Mouse (Mus musculus): ENCODE measurements around the gene Dhh. TPM values are rescaled to one million over a fixed set of nuclear protein-coding genes. Genes with fewer than 3 reads are reported as not detected.

Gene Dhh
- polyA plus RNA-seq, 1 experiment from 2014 or later = 0.67 TPM

DNA sequence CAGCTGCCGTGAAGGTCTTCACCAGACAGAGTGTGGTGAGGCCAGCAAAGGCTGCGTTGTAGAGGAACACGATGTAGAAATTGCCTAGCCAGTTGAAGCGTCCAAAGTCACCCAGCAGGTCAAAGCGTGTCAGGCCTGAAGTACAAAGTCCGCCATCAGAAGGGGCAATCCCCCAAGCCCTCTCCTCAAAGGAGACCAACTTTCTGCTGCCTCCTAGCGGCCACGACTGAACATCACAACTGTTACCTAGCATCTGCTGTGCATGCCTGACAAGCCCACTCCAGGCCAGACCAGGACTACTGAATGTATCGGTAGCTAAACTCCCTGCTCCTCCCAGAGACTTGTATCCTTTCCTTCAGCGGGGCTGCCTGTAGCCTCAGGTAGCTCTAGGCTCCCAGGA lies 6.4 kb upstream of the Dhh start:
- Histone ChIP-seq H3K9ac (no peak overlapping the region), H3K36me3 (peaks cover 55% of the 10 kb centered on the region), H3K4me1 (no peaks in the 10 kb centered on the region), H3K9me3 (no peaks in the 10 kb centered on the region), H3K4me2 (replicated peaks) (no peak overlapping the region), H3K4me3 (no peak overlapping the region), H3K27ac (no peak overlapping the region), H3K27me3 (peaks cover 10% of the 10 kb centered on the region)
- ATAC-seq (ENCODE audit: insufficient number of reproducible peaks, insufficient read depth, low FRiP score, low TSS enrichment) = no peak
- WGBS = 31% methylated on average over 10 of the region's 10 CpGs

GRCm38 (mm10) chr15:98902600-98902999 lies 4.3 kb upstream of the Dhh start:
- H3K4me2 ChIP-seq (replicated peaks) = no peak overlapping the region
- no peak for ATAC-seq (ENCODE audit: insufficient number of reproducible peaks, insufficient read depth, low FRiP score, low TSS enrichment)
- WGBS = 93% methylated on average over 2 of the region's 2 CpGs
- peaks cover 34% of the 10 kb centered on the region for H3K36me3 ChIP-seq
- no peak overlapping the region for H3K4me3 ChIP-seq
- H3K9me3 ChIP-seq = no peaks in the 10 kb centered on the region
- H3K9ac ChIP-seq = no peak overlapping the region
- peaks cover 10% of the 10 kb centered on the region for H3K4me1 ChIP-seq
- H3K27me3 ChIP-seq = peaks cover 29% of the 10 kb centered on the region
- H3K27ac ChIP-seq = no peak overlapping the region

GRCm38 (mm10) chr15:98901530-98901929 lies 3.2 kb upstream of the Dhh start:
- Histone ChIP-seq H3K9ac (no peak overlapping the region), H3K4me2 (replicated peaks) (no peak overlapping the region), H3K27me3 (peaks cover 40% of the 10 kb centered on the region), H3K4me1 (peaks cover 12% of the 10 kb centered on the region), H3K36me3 (peaks cover 24% of the 10 kb centered on the region), H3K9me3 (no peaks in the 10 kb centered on the region), H3K27ac (no peak overlapping the region), H3K4me3 (no peak overlapping the region)
- WGBS = 55% methylated on average over 1 of the region's 1 CpGs
- no peak for ATAC-seq (ENCODE audit: insufficient number of reproducible peaks, insufficient read depth, low FRiP score, low TSS enrichment)

DNA sequence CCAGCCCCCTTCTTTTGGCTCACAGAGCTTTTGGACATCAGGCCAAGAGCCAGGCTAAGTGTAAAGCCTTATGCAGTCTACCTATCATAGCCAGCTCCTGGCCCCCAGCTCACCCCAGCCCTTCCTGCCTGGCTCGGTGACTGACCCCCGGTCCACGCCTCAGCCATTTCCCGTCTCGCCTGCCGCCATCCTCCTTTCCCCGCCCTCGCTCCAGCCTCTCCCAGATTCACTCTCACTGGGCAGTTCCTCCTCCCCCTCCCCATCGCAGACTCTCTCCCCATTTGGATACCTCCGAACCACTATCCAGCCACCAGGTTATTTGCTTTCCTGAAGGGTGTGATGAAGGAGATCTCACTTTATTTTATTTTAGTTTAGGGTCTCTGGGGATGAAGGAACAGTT lies 845 bp downstream of the Dhh start:
- 1% methylated on average over 10 of the region's 10 CpGs for WGBS
- Histone ChIP-seq H3K27ac (no peak overlapping the region), H3K27me3 (peaks cover 81% of the 10 kb centered on the region), H3K36me3 (no peaks in the 10 kb centered on the region), H3K4me1 (peaks cover 33% of the 10 kb centered on the region), H3K9ac (no peak overlapping the region), H3K4me3 (no peak overlapping the region), H3K9me3 (no peaks in the 10 kb centered on the region), H3K4me2 (replicated peaks) (peak overlapping the region; percentile 42)
- ATAC-seq (ENCODE audit: insufficient number of reproducible peaks, insufficient read depth, low FRiP score, low TSS enrichment) = no peak

DNA sequence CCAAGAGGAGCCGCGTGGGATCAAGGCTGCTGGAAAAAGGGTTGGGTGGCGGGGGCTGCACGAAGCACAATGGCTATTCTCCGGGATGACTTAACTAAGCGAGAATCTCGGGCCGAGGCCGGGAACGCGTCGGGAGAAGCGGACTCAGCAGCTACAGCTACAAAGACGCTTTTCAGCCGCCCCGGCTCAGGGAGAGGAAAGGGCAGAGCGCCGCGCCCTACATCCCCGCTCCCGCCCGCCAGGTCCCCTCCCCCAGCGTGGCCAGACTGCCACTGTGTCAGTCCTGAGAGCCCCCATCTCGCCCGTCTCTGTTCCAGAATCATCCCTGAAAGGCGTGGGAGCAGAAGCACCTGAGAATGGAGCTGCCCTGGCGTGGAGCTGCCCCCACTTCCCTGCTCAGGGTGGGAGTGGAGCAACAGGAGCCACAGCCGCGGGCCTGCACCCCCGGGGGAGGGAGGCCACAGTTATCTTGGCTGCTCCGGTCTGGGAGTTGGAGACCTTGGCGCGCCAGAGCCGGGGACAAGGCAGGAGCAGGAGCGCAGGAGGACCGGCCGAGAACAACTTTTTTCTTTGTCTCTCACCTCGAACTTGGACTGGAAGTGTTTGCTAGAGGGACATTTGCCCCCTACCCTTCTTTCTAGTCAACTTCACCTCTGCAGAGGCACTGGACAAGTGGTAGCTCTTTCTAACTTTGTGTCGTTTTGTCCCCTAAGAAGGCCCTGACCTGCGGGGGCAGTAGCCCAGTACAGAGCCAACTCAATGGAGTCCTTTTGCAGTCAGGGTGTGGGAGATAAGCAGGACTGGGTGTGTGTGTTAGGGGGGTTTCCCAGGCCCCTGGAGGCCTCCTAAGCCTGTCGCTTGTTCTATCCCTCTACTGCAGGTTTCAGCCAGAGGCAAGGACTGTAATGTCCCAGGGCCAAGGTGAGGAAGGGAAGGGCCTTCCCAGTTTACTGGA lies 2.4 kb downstream of the Dhh start:
- Histone ChIP-seq H3K27me3 (peaks cover 95% of the 10 kb centered on the region), H3K9me3 (no peaks in the 10 kb centered on the region), H3K9ac (peak overlapping the region; percentile 42), H3K4me2 (replicated peaks) (peak overlapping the region; percentile 47), H3K27ac (no peak overlapping the region), H3K36me3 (no peaks in the 10 kb centered on the region), H3K4me3 (peak overlapping the region; percentile 52), H3K4me1 (peaks cover 37% of the 10 kb centered on the region)
- WGBS = 3% methylated on average over 41 of the region's 41 CpGs
- no peak for ATAC-seq (ENCODE audit: insufficient number of reproducible peaks, insufficient read depth, low FRiP score, low TSS enrichment)

- Histone ChIP-seq H3K4me3 (peak overlapping the region; percentile 52), H3K9me3 (no peaks in the 10 kb centered on the region), H3K27ac (no peak overlapping the region), H3K27me3 (peaks cover 91% of the 10 kb centered on the region), H3K36me3 (no peaks in the 10 kb centered on the region), H3K4me2 (replicated peaks) (peak overlapping the region; percentile 98), H3K4me1 (peaks cover 37% of the 10 kb centered on the region), H3K9ac (peak overlapping the region; percentile 42)
- WGBS = 3% methylated on average over 38 of the region's 38 CpGs
- ATAC-seq (ENCODE audit: insufficient number of reproducible peaks, insufficient read depth, low FRiP score, low TSS enrichment) = no peak
Measured at GRCm38 (mm10) chr15:98894746-98895634, 3.4 kb downstream of the Dhh start.

- no peaks in the 10 kb centered on the region for H3K9me3 ChIP-seq
- 1% methylated on average over 77 of the region's 77 CpGs for WGBS
- peaks cover 37% of the 10 kb centered on the region for H3K4me1 ChIP-seq
- no peak within 1 kb of the TSS for H3K27ac ChIP-seq
- peak within 1 kb of the TSS; percentile 57 for H3K9ac ChIP-seq
- H3K36me3 ChIP-seq = no peaks in the 10 kb centered on the region
- peaks cover 83% of the 10 kb centered on the region for H3K27me3 ChIP-seq
- peak within 1 kb of the TSS; percentile 98 for H3K4me2 ChIP-seq (replicated peaks)
- ATAC-seq (ENCODE audit: insufficient number of reproducible peaks, insufficient read depth, low FRiP score, low TSS enrichment) = no peak
- peak within 1 kb of the TSS; percentile 52 for H3K4me3 ChIP-seq
Measured at GRCm38 (mm10) chr15:98893940-98894745, 4.2 kb downstream of the Dhh start, which contains the start of gene Rhebl1. Gene Rhebl1 (minus strand): TSS chr15:98894540.

DNA sequence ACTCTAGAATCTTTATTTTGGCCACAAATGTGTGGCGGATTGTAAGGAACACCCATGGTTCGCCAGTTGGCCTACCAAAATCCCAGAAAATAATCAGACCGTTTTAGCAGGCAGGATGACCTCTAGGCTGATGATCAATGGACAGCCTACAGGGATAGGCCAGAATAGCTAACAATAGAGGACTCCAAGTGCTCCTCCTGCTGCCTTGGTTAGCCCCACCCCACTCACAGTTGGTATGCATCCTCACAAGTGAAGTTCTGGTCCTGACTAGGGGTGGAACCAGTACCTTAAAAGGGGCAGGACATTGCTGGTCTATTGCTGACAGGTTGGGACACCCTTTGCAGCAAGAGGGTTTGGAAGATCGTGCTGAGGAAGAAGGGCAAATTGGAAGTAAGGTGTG lies 5.3 kb downstream of the Dhh start:
- H3K27me3 ChIP-seq = peaks cover 72% of the 10 kb centered on the region
- H3K4me2 ChIP-seq (replicated peaks) = no peak overlapping the region
- no peak overlapping the region for H3K9ac ChIP-seq
- 48% methylated on average over 4 of the region's 4 CpGs for WGBS
- no peak for ATAC-seq (ENCODE audit: insufficient number of reproducible peaks, insufficient read depth, low FRiP score, low TSS enrichment)
- no peak overlapping the region for H3K27ac ChIP-seq
- no peaks in the 10 kb centered on the region for H3K36me3 ChIP-seq
- H3K4me1 ChIP-seq = peaks cover 31% of the 10 kb centered on the region
- H3K9me3 ChIP-seq = no peaks in the 10 kb centered on the region
- 0 out of 2 replicates have a peak overlapping the region, but pooled peaks have one; percentile 5 for H3K4me3 ChIP-seq

GRCm38 (mm10) chr15:98891907-98892606 lies 6.3 kb downstream of the Dhh start:
- H3K4me2 ChIP-seq (replicated peaks) = no peak overlapping the region
- H3K9ac ChIP-seq = no peak overlapping the region
- no peak overlapping the region for H3K27ac ChIP-seq
- H3K36me3 ChIP-seq = no peaks in the 10 kb centered on the region
- peaks cover 25% of the 10 kb centered on the region for H3K4me1 ChIP-seq
- peaks cover 62% of the 10 kb centered on the region for H3K27me3 ChIP-seq
- no peak overlapping the region for H3K4me3 ChIP-seq
- H3K9me3 ChIP-seq = no peaks in the 10 kb centered on the region
- 0 out of 2 replicates have a peak, but pooled peaks have one; percentile 17 for ATAC-seq (ENCODE audit: insufficient number of reproducible peaks, insufficient read depth, low FRiP score, low TSS enrichment)
- 39% methylated on average over 6 of the region's 6 CpGs for WGBS

DNA sequence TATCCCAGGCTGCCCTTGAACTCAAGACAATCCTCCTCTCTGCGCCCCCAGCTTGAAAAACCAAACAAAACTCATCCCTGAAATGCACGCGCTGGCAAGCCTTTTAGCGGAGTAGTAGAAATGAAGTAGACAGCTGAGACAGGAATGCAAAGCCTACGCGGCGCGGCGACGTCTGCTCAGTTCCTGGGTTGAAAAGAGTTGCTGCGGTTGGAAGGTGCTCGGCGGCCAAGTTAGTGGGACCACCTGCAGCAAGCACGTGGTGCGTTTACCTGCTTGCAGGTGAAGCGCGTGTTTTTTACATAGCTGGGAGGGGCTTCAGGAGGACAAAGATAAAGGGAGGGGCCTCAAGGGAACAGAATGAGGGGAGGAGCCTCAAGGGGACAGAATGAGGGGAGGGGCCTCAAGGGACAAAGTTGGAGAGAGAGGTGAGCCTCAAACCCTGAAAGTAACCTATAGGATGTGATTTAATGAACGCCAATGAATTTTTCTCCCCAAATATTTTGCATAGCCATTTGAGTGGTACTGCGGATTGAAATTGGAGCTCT lies 7.1 kb downstream of the Dhh start:
- Histone ChIP-seq H3K4me2 (replicated peaks) (peak overlapping the region; percentile 24; the same call in 1 of the 2 replicates), H3K4me1 (peaks cover 25% of the 10 kb centered on the region), H3K36me3 (no peaks in the 10 kb centered on the region), H3K27ac (no peak overlapping the region), H3K4me3 (0 out of 2 replicates have a peak overlapping the region, but pooled peaks have one; percentile 7), H3K9me3 (no peaks in the 10 kb centered on the region), H3K9ac (no peak overlapping the region), H3K27me3 (peaks cover 54% of the 10 kb centered on the region)
- WGBS = 9% methylated on average over 19 of the region's 19 CpGs
- no peak for ATAC-seq (ENCODE audit: insufficient number of reproducible peaks, insufficient read depth, low FRiP score, low TSS enrichment)
